Mouse (Mus musculus): ENCODE measurements around the gene Hapln1. TPM values are rescaled to one million over a fixed set of nuclear protein-coding genes. Genes with fewer than 3 reads are reported as not detected.

Hapln1 gene
- 0.25 TPM in 1 of 2 replicates, not detected in the other for polyA plus RNA-seq (2011; ENCODE audit: insufficient read depth, insufficient read length, low replicate concordance, missing spikeins)

DNA sequence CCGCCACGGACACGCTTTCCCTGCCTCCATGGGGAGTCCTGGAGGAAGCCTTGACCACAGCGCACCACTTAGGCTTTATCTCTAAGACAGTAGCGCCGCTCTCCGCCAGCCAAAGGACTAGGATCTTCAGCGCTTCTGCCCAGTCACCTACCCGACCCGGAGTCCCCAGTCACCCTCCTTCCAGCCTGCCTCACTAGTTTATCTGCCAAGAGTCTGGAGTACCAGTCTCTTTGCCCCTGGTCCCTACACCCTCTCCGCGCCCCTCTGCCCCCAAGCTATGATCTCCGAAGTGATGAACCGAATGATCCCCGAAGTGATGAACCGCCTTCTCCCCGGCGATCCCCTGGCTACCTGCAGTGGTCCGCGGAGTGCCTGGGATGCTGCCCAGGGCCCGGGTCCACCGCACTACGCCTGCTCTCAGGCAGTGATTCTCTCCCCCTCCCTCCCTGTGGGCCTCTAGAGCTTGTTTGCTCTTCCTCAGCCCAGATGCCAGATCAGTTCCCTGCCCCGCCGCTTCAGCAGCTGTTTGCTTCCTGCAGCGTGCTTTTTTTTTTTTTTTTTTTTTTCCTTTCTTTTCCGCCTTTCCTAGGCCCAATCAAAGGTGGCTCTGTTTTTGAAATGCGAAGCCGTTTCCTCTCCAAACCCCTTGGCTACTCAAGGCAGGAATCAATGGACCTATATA lies at the start of gene Hapln1:
Gene Hapln1, plus strand, starts transcription at position 592 of the 682 bp plus-strand sequence.
- H3K4me3 ChIP-seq (replicated peaks; ENCODE audit: control insufficient read depth, low read depth, low read length) = no peak within 1 kb of the TSS
- TF ChIP-seq POLR2A (IDR thresholded peaks at IDR 0.05; ENCODE audit: borderline replicate concordance, control insufficient read depth, low read depth, low read length) = no peak
- no peak for TF ChIP-seq CTCF (IDR thresholded peaks at IDR 0.05; ENCODE audit: control insufficient read depth, insufficient read depth, low read length)
- no peaks in the 10 kb centered on the region for H3K4me1 ChIP-seq (ENCODE audit: control insufficient read depth, insufficient read depth, low read length)
- no peak within 1 kb of the TSS for H3K27ac ChIP-seq (ENCODE audit: control insufficient read depth, insufficient read depth, low read depth, low read length, poor library complexity)
- WGBS = 2% methylated on average over 29 of the region's 29 CpGs

DNA sequence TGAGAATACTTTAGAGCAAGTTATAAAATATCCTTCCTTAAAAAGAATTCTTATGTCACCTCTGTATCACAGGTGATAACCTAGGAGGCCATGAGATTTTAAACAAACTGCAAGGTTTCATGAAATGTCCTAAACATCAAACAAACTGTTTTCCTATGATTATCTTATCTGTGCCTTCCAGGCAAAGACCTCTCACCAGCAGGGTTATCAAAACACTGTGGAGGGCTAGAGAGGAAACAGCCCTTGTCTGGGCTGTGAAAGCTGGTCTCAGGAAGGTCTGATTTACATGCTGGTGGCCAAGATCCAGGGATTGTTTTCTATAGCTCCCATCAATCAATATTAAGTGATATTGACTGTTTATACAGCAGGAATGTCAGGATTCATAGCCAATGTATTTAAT lies 46.4 kb upstream of the Hapln1 start:
- H3K27ac ChIP-seq (ENCODE audit: control insufficient read depth, insufficient read depth, low read depth, low read length, poor library complexity) = no peak overlapping the region
- H3K4me1 ChIP-seq (ENCODE audit: control insufficient read depth, insufficient read depth, low read length) = no peaks in the 10 kb centered on the region
- H3K4me3 ChIP-seq (replicated peaks; ENCODE audit: control insufficient read depth, low read depth, low read length) = no peak overlapping the region
- TF ChIP-seq CTCF (IDR thresholded peaks at IDR 0.05; ENCODE audit: control insufficient read depth, insufficient read depth, low read length) (no peak), POLR2A (IDR thresholded peaks at IDR 0.05; ENCODE audit: borderline replicate concordance, control insufficient read depth, low read depth, low read length) (no peak)

DNA sequence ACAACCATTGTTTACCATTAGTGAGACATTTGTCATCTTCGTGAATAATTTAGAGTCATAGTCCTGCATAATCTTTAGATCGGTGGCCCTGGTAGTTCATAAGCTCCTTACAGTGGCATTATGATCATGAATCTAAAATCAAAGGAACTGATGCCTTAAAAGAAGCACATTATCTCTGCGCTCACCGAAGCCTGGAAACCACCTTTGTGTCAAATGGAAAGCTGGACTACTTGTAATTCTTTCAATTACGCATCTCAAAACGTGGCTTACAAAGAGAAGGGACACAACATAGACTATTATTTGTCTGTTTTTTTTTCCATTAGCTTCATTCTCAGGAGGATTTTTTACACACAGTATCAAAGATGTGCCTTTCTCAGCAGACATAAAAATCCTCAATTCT lies 45.9 kb upstream of the Hapln1 start:
- Histone ChIP-seq H3K4me3 (replicated peaks; ENCODE audit: control insufficient read depth, low read depth, low read length) (no peak overlapping the region), H3K4me1 (ENCODE audit: control insufficient read depth, insufficient read depth, low read length) (no peaks in the 10 kb centered on the region), H3K27ac (ENCODE audit: control insufficient read depth, insufficient read depth, low read depth, low read length, poor library complexity) (no peak overlapping the region)
- TF ChIP-seq POLR2A (IDR thresholded peaks at IDR 0.05; ENCODE audit: borderline replicate concordance, control insufficient read depth, low read depth, low read length) (no peak), CTCF (IDR thresholded peaks at IDR 0.05; ENCODE audit: control insufficient read depth, insufficient read depth, low read length) (no peak)
- 71% methylated on average over 6 of the region's 6 CpGs for WGBS

DNA sequence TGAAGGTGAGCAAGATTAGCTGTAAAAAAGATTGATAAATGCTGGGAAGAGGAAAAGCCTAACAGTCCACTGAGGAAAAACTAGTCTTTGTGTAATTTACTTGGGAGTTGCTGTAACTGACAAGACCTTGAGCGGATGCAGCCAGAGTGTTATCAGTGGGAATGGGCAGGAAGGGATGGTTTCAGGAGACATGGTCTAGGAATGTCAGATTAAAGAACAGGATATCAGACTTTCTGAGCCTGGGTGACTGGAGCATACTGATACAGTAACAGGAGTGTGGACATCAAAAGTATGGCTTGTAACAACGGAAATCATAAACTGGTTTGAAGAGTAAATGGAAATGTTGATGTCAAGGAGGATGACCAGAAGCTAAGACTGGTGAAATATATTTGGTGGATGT lies 43.0 kb upstream of the Hapln1 start:
- H3K27ac ChIP-seq (ENCODE audit: control insufficient read depth, insufficient read depth, low read depth, low read length, poor library complexity) = no peak overlapping the region
- H3K4me1 ChIP-seq (ENCODE audit: control insufficient read depth, insufficient read depth, low read length) = no peaks in the 10 kb centered on the region
- 71% methylated on average over 2 of the region's 2 CpGs for WGBS
- H3K4me3 ChIP-seq (replicated peaks; ENCODE audit: control insufficient read depth, low read depth, low read length) = no peak overlapping the region
- TF ChIP-seq POLR2A (IDR thresholded peaks at IDR 0.05; ENCODE audit: borderline replicate concordance, control insufficient read depth, low read depth, low read length) = no peak
- no peak for TF ChIP-seq CTCF (IDR thresholded peaks at IDR 0.05; ENCODE audit: control insufficient read depth, insufficient read depth, low read length)

DNA sequence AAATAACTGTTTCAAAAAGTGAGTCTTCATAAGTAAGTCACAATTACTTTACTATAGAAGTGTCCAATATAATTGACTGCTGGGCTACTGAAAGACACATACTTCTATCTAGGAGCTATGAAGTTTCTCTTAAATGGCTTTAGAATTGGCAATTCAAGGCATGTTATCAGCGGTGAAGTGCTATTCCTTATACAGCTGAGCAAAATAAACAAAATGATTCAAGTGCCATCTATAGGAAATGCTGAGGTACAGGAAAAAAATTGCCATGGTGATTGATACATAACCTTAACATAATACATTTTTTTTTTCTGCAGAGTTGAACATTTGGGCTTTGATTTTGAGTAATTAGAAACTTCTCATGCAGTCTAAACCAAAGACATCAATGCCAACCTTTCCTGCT lies 40.2 kb upstream of the Hapln1 start:
- no peak for TF ChIP-seq CTCF (IDR thresholded peaks at IDR 0.05; ENCODE audit: control insufficient read depth, insufficient read depth, low read length)
- no peak for TF ChIP-seq POLR2A (IDR thresholded peaks at IDR 0.05; ENCODE audit: borderline replicate concordance, control insufficient read depth, low read depth, low read length)
- Histone ChIP-seq H3K27ac (ENCODE audit: control insufficient read depth, insufficient read depth, low read depth, low read length, poor library complexity) (no peak overlapping the region), H3K4me3 (replicated peaks; ENCODE audit: control insufficient read depth, low read depth, low read length) (no peak overlapping the region), H3K4me1 (ENCODE audit: control insufficient read depth, insufficient read depth, low read length) (no peaks in the 10 kb centered on the region)
- 72% methylated on average over 1 of the region's 1 CpGs for WGBS

DNA sequence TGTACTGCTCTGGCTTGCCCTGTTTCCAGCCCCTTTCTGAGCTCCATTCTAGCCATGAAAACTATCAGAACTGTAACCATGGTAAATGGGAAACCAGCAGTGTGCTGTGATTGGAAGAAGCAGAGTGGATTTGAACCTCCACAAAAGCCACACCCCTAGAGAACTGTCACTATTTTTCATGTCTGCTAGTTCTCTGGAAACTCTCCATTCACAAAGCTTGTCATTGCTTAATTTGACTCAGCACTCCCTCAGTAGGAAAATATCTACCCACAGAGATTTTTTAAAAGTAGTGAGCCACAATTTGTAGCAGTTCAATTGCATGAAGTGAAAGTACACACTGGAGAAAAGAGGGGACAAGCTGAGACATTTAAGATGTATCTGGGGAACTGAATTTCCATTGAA lies 18.1 kb upstream of the Hapln1 start:
- Histone ChIP-seq H3K27ac (ENCODE audit: control insufficient read depth, insufficient read depth, low read depth, low read length, poor library complexity) (no peak overlapping the region), H3K4me3 (replicated peaks; ENCODE audit: control insufficient read depth, low read depth, low read length) (no peak overlapping the region), H3K4me1 (ENCODE audit: control insufficient read depth, insufficient read depth, low read length) (no peaks in the 10 kb centered on the region)
- TF ChIP-seq POLR2A (IDR thresholded peaks at IDR 0.05; ENCODE audit: borderline replicate concordance, control insufficient read depth, low read depth, low read length) (no peak), CTCF (IDR thresholded peaks at IDR 0.05; ENCODE audit: control insufficient read depth, insufficient read depth, low read length) (no peak)

DNA sequence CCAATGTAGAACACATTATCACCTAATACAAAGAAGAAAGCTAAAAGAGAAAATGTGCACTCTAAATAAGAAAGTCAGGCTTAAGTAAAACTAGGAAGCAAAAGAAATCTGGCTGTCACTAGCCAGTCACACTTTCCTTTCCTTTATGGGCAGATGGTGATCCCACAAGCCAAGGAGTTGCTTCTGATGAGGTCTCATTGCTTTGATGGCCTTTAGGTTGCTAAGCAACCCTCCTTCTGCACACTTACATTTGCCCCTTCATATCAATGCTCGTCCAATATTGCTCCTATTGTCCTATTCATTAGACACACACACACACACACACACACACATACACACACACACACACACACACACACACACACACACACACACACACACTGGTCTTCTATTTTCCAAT lies 10.9 kb upstream of the Hapln1 start:
- Histone ChIP-seq H3K4me1 (ENCODE audit: control insufficient read depth, insufficient read depth, low read length) (no peaks in the 10 kb centered on the region), H3K4me3 (replicated peaks; ENCODE audit: control insufficient read depth, low read depth, low read length) (no peak overlapping the region), H3K27ac (ENCODE audit: control insufficient read depth, insufficient read depth, low read depth, low read length, poor library complexity) (no peak overlapping the region)
- TF ChIP-seq CTCF (IDR thresholded peaks at IDR 0.05; ENCODE audit: control insufficient read depth, insufficient read depth, low read length) (no peak), POLR2A (IDR thresholded peaks at IDR 0.05; ENCODE audit: borderline replicate concordance, control insufficient read depth, low read depth, low read length) (no peak)
- 63% methylated on average over 1 of the region's 1 CpGs for WGBS

DNA sequence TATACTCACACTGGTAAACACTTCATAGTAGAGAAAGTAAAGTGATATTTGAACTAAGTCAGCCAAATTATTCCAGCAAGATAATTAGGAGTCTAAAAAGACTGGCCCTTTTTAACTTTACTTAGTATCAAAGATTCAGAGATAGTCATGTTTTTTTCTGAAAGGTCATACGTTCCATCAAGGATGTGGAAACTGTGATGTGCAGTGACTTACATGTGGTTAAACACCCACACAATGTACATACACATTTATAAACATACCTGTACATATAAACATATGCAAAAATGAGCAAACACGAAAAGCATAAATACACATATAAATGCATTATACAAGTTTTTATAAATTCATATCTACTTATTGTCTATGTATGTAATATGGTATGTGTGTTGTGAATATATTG lies 9.2 kb upstream of the Hapln1 start:
- Histone ChIP-seq H3K27ac (ENCODE audit: control insufficient read depth, insufficient read depth, low read depth, low read length, poor library complexity) (no peak overlapping the region), H3K4me3 (replicated peaks; ENCODE audit: control insufficient read depth, low read depth, low read length) (no peak overlapping the region), H3K4me1 (ENCODE audit: control insufficient read depth, insufficient read depth, low read length) (no peaks in the 10 kb centered on the region)
- WGBS = 71% methylated on average over 2 of the region's 2 CpGs
- TF ChIP-seq CTCF (IDR thresholded peaks at IDR 0.05; ENCODE audit: control insufficient read depth, insufficient read depth, low read length) (no peak), POLR2A (IDR thresholded peaks at IDR 0.05; ENCODE audit: borderline replicate concordance, control insufficient read depth, low read depth, low read length) (no peak)

DNA sequence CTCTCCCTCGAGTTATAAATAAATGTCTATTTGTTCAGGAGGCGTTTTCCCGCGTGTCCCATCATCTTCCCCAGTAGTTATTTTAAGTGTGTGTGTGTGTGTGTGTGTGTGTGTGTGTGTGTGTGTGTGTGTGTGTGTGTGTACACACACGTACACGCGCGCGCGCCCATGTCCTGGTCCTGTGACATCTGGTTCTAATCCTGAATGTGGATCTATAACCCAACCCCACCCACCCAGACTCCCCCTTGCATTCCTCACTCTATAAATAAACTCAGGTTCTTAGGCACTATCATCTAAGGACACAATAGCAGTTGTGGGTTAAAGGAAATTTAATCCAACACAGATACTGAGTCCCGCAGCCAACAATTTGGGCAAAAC lies 280 bp downstream of the Hapln1 start:
- 56% methylated on average over 11 of the region's 11 CpGs for WGBS
- Histone ChIP-seq H3K27ac (ENCODE audit: control insufficient read depth, insufficient read depth, low read depth, low read length, poor library complexity) (no peak overlapping the region), H3K4me1 (ENCODE audit: control insufficient read depth, insufficient read depth, low read length) (no peaks in the 10 kb centered on the region), H3K4me3 (replicated peaks; ENCODE audit: control insufficient read depth, low read depth, low read length) (no peak overlapping the region)
- no peak for TF ChIP-seq CTCF (IDR thresholded peaks at IDR 0.05; ENCODE audit: control insufficient read depth, insufficient read depth, low read length)
- no peak for TF ChIP-seq POLR2A (IDR thresholded peaks at IDR 0.05; ENCODE audit: borderline replicate concordance, control insufficient read depth, low read depth, low read length)
